Mouse (Mus musculus): ENCODE data around the gene Crtap.

Gene Crtap

GRCm38 (mm10) chr9:114389905-114390748, at the start of gene Crtap:
Gene Crtap, minus strand, starts transcription at chr9:114390675.
- in situ Hi-C loops (cut with MboI; ENCODE audit: unreplicated experiment in 2 of 2): loop anchor here (10.0 to 25.0 kb wide), 5 partner anchors 403 to 922 kb away; partner anchors contain the start of genes Clasp2 (in 1 of the 2), Gpd1l (in 1 of the 2) and Stt3b (in 1 of the 2)

- in situ Hi-C loops (cut with MboI; ENCODE audit: unreplicated experiment in 2 of 2): no loop called here
Observed at GRCm38 (mm10) chr9:114435668-114436067, 45.2 kb upstream of the Crtap start.

GRCm38 (mm10) chr9:114428103-114428834, 37.8 kb upstream of the Crtap start:
- in situ Hi-C loops (cut with MboI; ENCODE audit: unreplicated experiment in 2 of 2): no loop called here

GRCm38 (mm10) chr9:114427425-114427824, 37.0 kb upstream of the Crtap start:
- in situ Hi-C loops (cut with MboI; ENCODE audit: unreplicated experiment in 2 of 2): no loop called here

GRCm38 (mm10) chr9:114426201-114426600, 35.7 kb upstream of the Crtap start:
- in situ Hi-C loops (cut with MboI; ENCODE audit: unreplicated experiment in 2 of 2): no loop called here

GRCm38 (mm10) chr9:114425576-114425975, 35.1 kb upstream of the Crtap start:
- in situ Hi-C loops (cut with MboI; ENCODE audit: unreplicated experiment in 2 of 2): no loop called here

- in situ Hi-C loops (cut with MboI; ENCODE audit: unreplicated experiment in 2 of 2): loop anchor here in 1 of 2 experiments (5.0 to 25.0 kb wide), 3 partner anchors 71 to 891 kb away; partner anchors contain the start of genes Gpd1l and Stt3b
Observed at GRCm38 (mm10) chr9:114421797-114422196, 31.3 kb upstream of the Crtap start.

- in situ Hi-C loops (cut with MboI; ENCODE audit: unreplicated experiment in 2 of 2): loop anchor here in 1 of 2 experiments (5.0 to 25.0 kb wide), 3 partner anchors 71 to 891 kb away; partner anchors contain the start of genes Gpd1l and Stt3b
Observed at GRCm38 (mm10) chr9:114421045-114421444, 30.6 kb upstream of the Crtap start.

- in situ Hi-C loops (cut with MboI; ENCODE audit: unreplicated experiment in 2 of 2): loop anchor here in 1 of 2 experiments (5.0 to 25.0 kb wide), 3 partner anchors 72 to 892 kb away; partner anchors contain the start of genes Gpd1l and Stt3b
Observed at GRCm38 (mm10) chr9:114420443-114420842, 30.0 kb upstream of the Crtap start.

GRCm38 (mm10) chr9:114418187-114418586, 27.7 kb upstream of the Crtap start:
- in situ Hi-C loops (cut with MboI; ENCODE audit: unreplicated experiment in 2 of 2): loop anchor here (5.0 to 25.0 kb wide), 4 partner anchors 74 to 894 kb away; partner anchors contain the start of genes Gpd1l (in 1 of the 2) and Stt3b (in 1 of the 2)

GRCm38 (mm10) chr9:114416646-114417517, 26.4 kb upstream of the Crtap start:
- in situ Hi-C loops (cut with MboI; ENCODE audit: unreplicated experiment in 2 of 2): loop anchor here (5.0 to 25.0 kb wide), 4 partner anchors 75 to 895 kb away; partner anchors contain the start of genes Gpd1l (in 1 of the 2) and Stt3b (in 1 of the 2)

- in situ Hi-C loops (cut with MboI; ENCODE audit: unreplicated experiment in 2 of 2): loop anchor here (5.0 to 25.0 kb wide), 4 partner anchors 77 to 897 kb away; partner anchors contain the start of genes Gpd1l (in 1 of the 2) and Stt3b (in 1 of the 2)
Observed at GRCm38 (mm10) chr9:114415701-114416100, 25.2 kb upstream of the Crtap start.

GRCm38 (mm10) chr9:114413866-114414265, 23.4 kb upstream of the Crtap start:
- in situ Hi-C loops (cut with MboI; ENCODE audit: unreplicated experiment in 2 of 2): loop anchor here (10.0 to 25.0 kb wide), 3 partner anchors 171 to 898 kb away; partner anchors contain the start of genes Gpd1l (in 1 of the 2) and Stt3b (in 1 of the 2)

GRCm38 (mm10) chr9:114412406-114412805, 21.9 kb upstream of the Crtap start:
- in situ Hi-C loops (cut with MboI; ENCODE audit: unreplicated experiment in 2 of 2): loop anchor here (10.0 to 25.0 kb wide), 3 partner anchors 172 to 900 kb away; partner anchors contain the start of genes Gpd1l (in 1 of the 2) and Stt3b (in 1 of the 2)

- in situ Hi-C loops (cut with MboI; ENCODE audit: unreplicated experiment in 2 of 2): loop anchor here (10.0 to 25.0 kb wide), 3 partner anchors 174 to 901 kb away; partner anchors contain the start of genes Gpd1l (in 1 of the 2) and Stt3b (in 1 of the 2)
Observed at GRCm38 (mm10) chr9:114411295-114411694, 20.8 kb upstream of the Crtap start.

GRCm38 (mm10) chr9:114410313-114410862, 19.9 kb upstream of the Crtap start:
- in situ Hi-C loops (cut with MboI; ENCODE audit: unreplicated experiment in 2 of 2): loop anchor here (10.0 to 25.0 kb wide), 3 partner anchors 174 to 902 kb away; partner anchors contain the start of genes Gpd1l (in 1 of the 2) and Stt3b (in 1 of the 2)

- in situ Hi-C loops (cut with MboI; ENCODE audit: unreplicated experiment in 2 of 2): loop anchor here in 1 of 2 experiments (25.0 kb wide), 2 partner anchors 530 to 905 kb away; partner anchors contain the start of genes Gpd1l and Stt3b
Observed at GRCm38 (mm10) chr9:114407676-114408075, 17.2 kb upstream of the Crtap start.

- in situ Hi-C loops (cut with MboI; ENCODE audit: unreplicated experiment in 2 of 2): loop anchor here in 1 of 2 experiments (25.0 kb wide), 2 partner anchors 536 to 911 kb away; partner anchors contain the start of genes Gpd1l and Stt3b
Observed at GRCm38 (mm10) chr9:114401685-114402080, 11.2 kb upstream of the Crtap start.

All from v-Abl transformed pro-B cells (cell line).